Mouse (Mus musculus): ENCODE results near the gene Tnn. TPM values are rescaled to one million over a fixed set of nuclear protein-coding genes. Genes with fewer than 3 reads are reported as not detected.

Tnn gene
- polyA plus RNA-seq (2014; fragmentation: Illumina TruSeq; extraction: RNeasy Lipid Tissue Mini Kit (QIAGEN cat#74804); ENCODE audit: low read depth, low replicate concordance): 4.2 TPM

DNA sequence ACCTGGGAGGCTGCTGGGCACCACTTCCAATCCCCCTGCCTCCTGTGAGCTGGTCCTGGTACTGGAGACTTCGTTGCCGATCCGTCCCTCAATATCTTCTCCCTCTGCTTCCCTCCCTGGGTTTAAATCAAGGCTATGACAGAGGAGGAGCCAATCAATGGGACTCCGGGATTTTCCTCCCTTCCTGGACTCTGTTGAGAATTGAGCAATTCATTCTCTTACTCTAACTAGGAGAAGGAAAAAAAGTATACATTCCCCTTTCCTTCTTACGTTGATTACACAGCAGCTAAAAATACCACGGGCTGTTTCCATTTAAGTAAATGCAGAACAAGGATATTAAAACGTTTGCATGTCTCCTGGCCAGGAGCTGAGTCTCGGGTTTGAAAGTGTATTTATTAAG, at the start of gene Tnn:
TSS of gene Tnn (minus strand) at position 101 of the 400 bp plus-strand sequence.

DNA sequence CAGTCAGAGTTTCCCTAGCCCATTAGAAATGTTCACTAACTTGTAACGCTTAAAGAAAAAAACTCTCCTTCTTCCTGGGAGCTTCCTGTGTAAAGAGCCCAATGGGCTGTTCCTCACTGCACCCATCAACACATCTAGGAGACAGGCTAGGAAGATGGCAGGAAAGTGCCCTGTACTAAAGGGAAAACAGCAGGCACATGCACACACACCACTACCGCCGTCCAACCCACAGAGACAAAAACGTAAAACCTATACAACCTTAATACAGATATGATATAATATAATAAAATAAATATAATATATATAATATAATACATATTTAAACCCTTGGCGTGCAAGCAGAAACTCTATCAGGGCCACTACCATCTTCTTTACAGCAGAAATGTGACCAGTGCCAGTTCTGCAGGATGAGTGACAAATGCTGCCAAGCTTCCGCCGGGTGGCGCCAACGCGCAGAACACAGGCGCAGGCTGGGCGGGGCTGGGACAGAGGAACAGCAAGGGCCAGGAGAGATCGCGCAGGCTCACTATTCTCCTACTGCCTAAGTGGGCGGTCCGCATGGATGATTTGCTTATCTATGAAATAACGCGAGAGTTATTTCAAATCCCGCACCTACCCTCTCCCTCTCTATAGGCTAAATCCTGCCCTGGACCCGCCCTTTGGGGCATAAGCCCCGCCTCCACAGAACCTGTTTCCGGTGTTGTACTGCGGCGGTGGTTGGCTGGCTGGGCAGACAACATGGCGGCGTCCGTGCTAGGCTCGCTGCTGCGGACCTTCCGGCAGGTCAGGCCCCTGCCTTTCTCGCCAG, 41.4 kb upstream of the Tnn start, which contains the start of gene Mrps14:
TSS of gene Mrps14 (plus strand) at position 687 of the 808 bp plus-strand sequence.

DNA sequence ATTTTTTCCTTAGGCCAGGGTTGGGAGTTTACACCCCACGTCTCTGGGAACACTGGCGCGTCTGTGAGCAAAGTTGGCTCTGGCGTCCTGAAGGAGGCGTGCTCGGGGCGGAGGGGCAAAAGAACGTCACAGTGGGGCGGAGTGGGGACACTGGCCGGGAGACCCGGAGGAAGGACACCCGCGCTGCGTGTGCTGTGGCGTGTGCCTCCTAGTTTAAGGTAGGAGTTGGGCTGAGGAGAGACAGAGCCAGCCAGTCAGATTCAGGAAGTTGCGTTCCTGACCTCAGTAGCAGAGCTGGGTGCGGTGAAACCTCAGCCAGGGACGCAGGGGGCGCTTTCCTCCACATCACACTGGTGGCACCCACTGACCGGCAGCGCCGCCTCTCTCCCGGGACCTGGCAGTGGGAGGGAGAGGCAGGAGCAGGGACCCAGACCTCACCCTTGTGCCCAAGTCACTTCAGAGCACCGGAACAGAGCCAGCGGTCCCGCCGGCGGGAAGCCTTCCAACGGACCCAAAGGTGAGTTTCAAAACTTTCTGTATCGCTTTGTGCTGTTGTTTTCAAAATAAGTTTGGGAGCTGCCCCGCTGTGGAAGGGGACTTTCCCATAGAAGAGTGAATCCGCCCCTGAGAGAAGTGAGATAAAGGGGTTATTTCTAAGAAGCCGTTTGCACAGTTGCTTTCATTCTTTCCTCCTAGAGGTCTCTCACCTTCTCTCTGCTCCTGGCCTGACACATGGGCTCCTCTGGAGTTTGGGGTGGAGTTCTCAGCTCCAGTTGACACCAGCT, 109.0 kb downstream of the Tnn start, which contains the start of gene 4930523C07Rik:
TSS of gene 4930523C07Rik (plus strand) at position 146 of the 785 bp plus-strand sequence.

Other genes with a start within 250 kb of the Tnn start
- 11.8 TPM for gene 4930523C07Rik, start 109.2 kb downstream of the Tnn start, polyA plus RNA-seq (2014; fragmentation: Illumina TruSeq; extraction: RNeasy Lipid Tissue Mini Kit (QIAGEN cat#74804); ENCODE audit: low read depth, low replicate concordance)
- 64.9 TPM for gene Mrps14, start 41.6 kb upstream of the Tnn start, polyA plus RNA-seq (2014; fragmentation: Illumina TruSeq; extraction: RNeasy Lipid Tissue Mini Kit (QIAGEN cat#74804); ENCODE audit: low read depth, low replicate concordance)
- 186 TPM for gene Cacybp, start 59.3 kb upstream of the Tnn start, polyA plus RNA-seq (2014; fragmentation: Illumina TruSeq; extraction: RNeasy Lipid Tissue Mini Kit (QIAGEN cat#74804); ENCODE audit: low read depth, low replicate concordance)